Mouse (Mus musculus) heart, adult 2 months (tissue): ENCODE data around the gene Casp7.

Experiments
- CTCF ChIP-seq: fragments of 200-600 bp; IDR thresholded peaks from 2 replicates; pipeline ENCODE4 v1.8.1; 2022; ENCODE audit warnings: antibody characterized with exemption, mild to moderate bottlenecking, moderate library complexity
- EP300 ChIP-seq: fragments of 200-500 bp; IDR thresholded peaks from 2 replicates; pipeline ENCODE4 v1.6.1; 2011; ENCODE audit warnings: low read depth, low read length, control low read depth; ENCODE audit not compliant: insufficient read depth
- POLR2A ChIP-seq: fragments of 200-500 bp; IDR thresholded peaks from 2 replicates; pipeline ENCODE4 v1.6.1; 2011; ENCODE audit warnings: mild to moderate bottlenecking, low read depth, low read length, control low read depth; ENCODE audit not compliant: insufficient read depth

GRCm38 (mm10) chr19:56449537-56449936 lies 52.6 kb downstream of the Casp7 start:
- TF ChIP-seq POLR2A (no peak), CTCF (no peak), EP300 (no peak)
